Mouse (Mus musculus): ENCODE data around the gene Cd44. TPM values are rescaled to one million over a fixed set of nuclear protein-coding genes. Genes with fewer than 3 reads are reported as not detected.

Gene Cd44
- total and polyA plus RNA-seq, 2 experiments from 2014 or later = 9.3 to 12.5 TPM

DNA sequence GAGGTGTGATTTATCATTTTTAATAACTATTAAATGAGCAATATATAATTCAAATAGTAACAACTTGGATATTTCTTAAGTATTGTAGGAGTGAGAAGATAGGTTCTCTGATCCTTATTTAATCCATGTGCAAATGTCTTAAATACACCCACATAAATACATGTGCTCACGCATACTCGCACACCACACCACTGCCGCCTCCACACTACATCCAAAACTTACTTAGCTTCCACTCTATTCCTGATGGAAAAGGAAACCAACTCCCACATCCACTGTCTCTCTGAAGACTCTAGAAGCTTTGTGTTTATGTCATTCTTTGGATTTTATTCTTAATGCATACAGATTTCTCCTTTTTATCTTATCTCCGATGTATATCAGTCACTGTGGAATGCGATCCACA, 129.2 kb downstream of the Cd44 start:
- Histone ChIP-seq H3K4me3 (ENCODE audit: low read depth, low read length) (no peak overlapping the region), H3K27ac (ENCODE audit: low read depth) (no peak overlapping the region), H3K27me3 (ENCODE audit: control insufficient read depth, insufficient read depth, low read length) (no peaks in the 10 kb centered on the region), H3K9ac (replicated peaks; ENCODE audit: low read depth, low read length) (no peak overlapping the region), H3K9me3 (replicated peaks; ENCODE audit: control insufficient read depth, low read length) (no peaks in the 10 kb centered on the region), H3K36me3 (replicated peaks; ENCODE audit: control insufficient read depth, insufficient read depth, low read length) (no peaks in the 10 kb centered on the region), H3K4me2 (ENCODE audit: low read depth, low read length) (no peak overlapping the region), H3K4me1 (ENCODE audit: control insufficient read depth, insufficient read depth) (no peaks in the 10 kb centered on the region)
- no peak for ATAC-seq (ENCODE audit: insufficient read depth, low read depth)
- TF ChIP-seq EP300 (IDR thresholded peaks at IDR 0.05; ENCODE audit: low read depth) (no peak), CTCF (IDR thresholded peaks at IDR 0.05; ENCODE audit: low read depth) (no peak)
- 81% methylated on average over 5 of the region's 5 CpGs for WGBS
- no peak for DNase-seq (ENCODE audit: low spot score)

DNA sequence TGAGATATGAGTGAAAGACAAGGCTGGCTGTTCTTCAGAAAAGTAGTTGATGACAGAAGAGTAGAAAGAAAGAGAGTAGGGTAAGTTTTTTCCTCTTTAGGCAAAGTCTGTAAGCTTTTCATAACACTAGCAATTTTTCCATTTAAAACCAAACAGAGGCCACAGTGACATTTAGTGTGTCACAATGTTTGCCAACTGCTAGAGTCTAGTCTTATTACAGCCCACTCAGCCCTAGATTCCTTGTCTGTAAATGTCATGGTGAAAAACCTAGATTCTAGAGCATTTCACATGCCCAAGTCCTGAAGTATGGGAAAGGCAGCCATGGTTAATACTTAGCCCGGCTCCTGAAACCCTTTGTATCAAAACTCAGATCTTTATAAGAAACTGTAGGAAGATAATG, 130.2 kb downstream of the Cd44 start:
- no peak overlapping the region for H3K27ac ChIP-seq (ENCODE audit: low read depth)
- H3K4me3 ChIP-seq (ENCODE audit: low read depth, low read length) = no peak overlapping the region
- no peaks in the 10 kb centered on the region for H3K9me3 ChIP-seq (replicated peaks; ENCODE audit: control insufficient read depth, low read length)
- H3K9ac ChIP-seq (replicated peaks; ENCODE audit: low read depth, low read length) = no peak overlapping the region
- TF ChIP-seq CTCF (IDR thresholded peaks at IDR 0.05; ENCODE audit: low read depth) (no peak), EP300 (IDR thresholded peaks at IDR 0.05; ENCODE audit: low read depth) (no peak)
- no peak overlapping the region for H3K4me2 ChIP-seq (ENCODE audit: low read depth, low read length)
- 78% methylated on average over 1 of the region's 1 CpGs for WGBS
- no peaks in the 10 kb centered on the region for H3K4me1 ChIP-seq (ENCODE audit: control insufficient read depth, insufficient read depth)
- H3K36me3 ChIP-seq (replicated peaks; ENCODE audit: control insufficient read depth, insufficient read depth, low read length) = no peaks in the 10 kb centered on the region
- ATAC-seq (ENCODE audit: insufficient read depth, low read depth) (no peak), DNase-seq (ENCODE audit: low spot score) (no peak)
- H3K27me3 ChIP-seq (ENCODE audit: control insufficient read depth, insufficient read depth, low read length) = no peaks in the 10 kb centered on the region

- DNase-seq (ENCODE audit: low spot score) (no peak), ATAC-seq (ENCODE audit: insufficient read depth, low read depth) (no peak)
- WGBS = 35% methylated on average over 3 of the region's 3 CpGs
- Histone ChIP-seq H3K36me3 (replicated peaks; ENCODE audit: control insufficient read depth, insufficient read depth, low read length) (no peaks in the 10 kb centered on the region), H3K27ac (ENCODE audit: low read depth) (no peak overlapping the region), H3K27me3 (ENCODE audit: control insufficient read depth, insufficient read depth, low read length) (no peaks in the 10 kb centered on the region), H3K4me3 (ENCODE audit: low read depth, low read length) (no peak overlapping the region), H3K9me3 (replicated peaks; ENCODE audit: control insufficient read depth, low read length) (no peaks in the 10 kb centered on the region), H3K4me2 (ENCODE audit: low read depth, low read length) (no peak overlapping the region), H3K4me1 (ENCODE audit: control insufficient read depth, insufficient read depth) (no peaks in the 10 kb centered on the region), H3K9ac (replicated peaks; ENCODE audit: low read depth, low read length) (no peak overlapping the region)
- no peak for TF ChIP-seq CTCF (IDR thresholded peaks at IDR 0.05; ENCODE audit: low read depth)
- TF ChIP-seq EP300 (IDR thresholded peaks at IDR 0.05; ENCODE audit: low read depth) = no peak
Measured at GRCm38 (mm10) chr2:102768267-102768666, 133.2 kb downstream of the Cd44 start.

- TF ChIP-seq CTCF (IDR thresholded peaks at IDR 0.05; ENCODE audit: low read depth) (no peak), EP300 (IDR thresholded peaks at IDR 0.05; ENCODE audit: low read depth) (no peak)
- 68% methylated on average over 8 of the region's 8 CpGs for WGBS
- Histone ChIP-seq H3K36me3 (replicated peaks; ENCODE audit: control insufficient read depth, insufficient read depth, low read length) (no peaks in the 10 kb centered on the region), H3K4me1 (ENCODE audit: control insufficient read depth, insufficient read depth) (no peaks in the 10 kb centered on the region), H3K9ac (replicated peaks; ENCODE audit: low read depth, low read length) (no peak overlapping the region), H3K27ac (ENCODE audit: low read depth) (no peak overlapping the region), H3K27me3 (ENCODE audit: control insufficient read depth, insufficient read depth, low read length) (no peaks in the 10 kb centered on the region), H3K4me3 (ENCODE audit: low read depth, low read length) (no peak overlapping the region), H3K4me2 (ENCODE audit: low read depth, low read length) (no peak overlapping the region), H3K9me3 (replicated peaks; ENCODE audit: control insufficient read depth, low read length) (no peaks in the 10 kb centered on the region)
- DNase-seq (ENCODE audit: low spot score) (no peak), ATAC-seq (ENCODE audit: insufficient read depth, low read depth) (no peak)
Measured at GRCm38 (mm10) chr2:102764602-102765374, 136.7 kb downstream of the Cd44 start.

- Histone ChIP-seq H3K4me1 (ENCODE audit: control insufficient read depth, insufficient read depth) (no peaks in the 10 kb centered on the region), H3K9me3 (replicated peaks; ENCODE audit: control insufficient read depth, low read length) (no peaks in the 10 kb centered on the region), H3K9ac (replicated peaks; ENCODE audit: low read depth, low read length) (no peak overlapping the region), H3K36me3 (replicated peaks; ENCODE audit: control insufficient read depth, insufficient read depth, low read length) (no peaks in the 10 kb centered on the region), H3K27me3 (ENCODE audit: control insufficient read depth, insufficient read depth, low read length) (no peaks in the 10 kb centered on the region), H3K27ac (ENCODE audit: low read depth) (no peak overlapping the region), H3K4me2 (ENCODE audit: low read depth, low read length) (no peak overlapping the region), H3K4me3 (ENCODE audit: low read depth, low read length) (no peak overlapping the region)
- WGBS = 82% methylated on average over 2 of the region's 2 CpGs
- no peak for ATAC-seq (ENCODE audit: insufficient read depth, low read depth)
- TF ChIP-seq EP300 (IDR thresholded peaks at IDR 0.05; ENCODE audit: low read depth) (no peak), CTCF (IDR thresholded peaks at IDR 0.05; ENCODE audit: low read depth) (no peak)
- DNase-seq (ENCODE audit: low spot score) = no peak
Measured at GRCm38 (mm10) chr2:102763991-102764390, 137.5 kb downstream of the Cd44 start.

- TF ChIP-seq EP300 (IDR thresholded peaks at IDR 0.05; ENCODE audit: low read depth) (no peak), CTCF (IDR thresholded peaks at IDR 0.05; ENCODE audit: low read depth) (no peak)
- no peak overlapping the region for H3K4me3 ChIP-seq (ENCODE audit: low read depth, low read length)
- DNase-seq (ENCODE audit: low spot score) (no peak), ATAC-seq (ENCODE audit: insufficient read depth, low read depth) (no peak)
- H3K4me1 ChIP-seq (ENCODE audit: control insufficient read depth, insufficient read depth) = no peaks in the 10 kb centered on the region
- WGBS = 69% methylated on average over 3 of the region's 3 CpGs
- H3K9ac ChIP-seq (replicated peaks; ENCODE audit: low read depth, low read length) = no peak overlapping the region
- H3K9me3 ChIP-seq (replicated peaks; ENCODE audit: control insufficient read depth, low read length) = no peaks in the 10 kb centered on the region
- H3K36me3 ChIP-seq (replicated peaks; ENCODE audit: control insufficient read depth, insufficient read depth, low read length) = no peaks in the 10 kb centered on the region
- no peak overlapping the region for H3K27ac ChIP-seq (ENCODE audit: low read depth)
- H3K27me3 ChIP-seq (ENCODE audit: control insufficient read depth, insufficient read depth, low read length) = no peaks in the 10 kb centered on the region
- H3K4me2 ChIP-seq (ENCODE audit: low read depth, low read length) = no peak overlapping the region
Measured at GRCm38 (mm10) chr2:102763176-102763575, 138.3 kb downstream of the Cd44 start.

Other genes starting within 250 kb of the Cd44 start
- 0.19 and 0.42 TPM in 2 replicates for gene Slc1a2, start 243.0 kb downstream of the Cd44 start, total RNA-seq (2014; rRNA removed; ENCODE audit: low replicate concordance)
- 0.08 and 0.15 TPM in 2 replicates for gene Slc1a2, start 243.0 kb downstream of the Cd44 start, polyA plus RNA-seq (2015; fragmentation: Nextera tagmentation; extraction: Ambion mirVana)
- gene Pdhx, start 171.8 kb upstream of the Cd44 start, total RNA-seq (2014; rRNA removed; ENCODE audit: low replicate concordance) = 50.5 and 81.3 TPM in 2 replicates
- gene Pdhx, start 171.8 kb upstream of the Cd44 start, polyA plus RNA-seq (2015; fragmentation: Nextera tagmentation; extraction: Ambion mirVana) = 91.4 and 99.2 TPM in 2 replicates
- 30.7 and 44.3 TPM in 2 replicates for gene Apip, start 172.0 kb upstream of the Cd44 start, total RNA-seq (2014; rRNA removed; ENCODE audit: low replicate concordance)
- gene Apip, start 172.0 kb upstream of the Cd44 start, polyA plus RNA-seq (2015; fragmentation: Nextera tagmentation; extraction: Ambion mirVana) = 63.9 and 68.1 TPM in 2 replicates

Measured in heart, postnatal 0 days (tissue).